Mouse (Mus musculus): ENCODE data around the gene Hps6.
A peak's percentile ranks its signal among the peaks of the same experiment; 100 is the strongest.
"Not testable (repeated sequence)": the region's sequence is repeated elsewhere in the genome, so short reads cannot be mapped to it uniquely, and the experiment has no call there.

The Hps6 gene

DNA sequence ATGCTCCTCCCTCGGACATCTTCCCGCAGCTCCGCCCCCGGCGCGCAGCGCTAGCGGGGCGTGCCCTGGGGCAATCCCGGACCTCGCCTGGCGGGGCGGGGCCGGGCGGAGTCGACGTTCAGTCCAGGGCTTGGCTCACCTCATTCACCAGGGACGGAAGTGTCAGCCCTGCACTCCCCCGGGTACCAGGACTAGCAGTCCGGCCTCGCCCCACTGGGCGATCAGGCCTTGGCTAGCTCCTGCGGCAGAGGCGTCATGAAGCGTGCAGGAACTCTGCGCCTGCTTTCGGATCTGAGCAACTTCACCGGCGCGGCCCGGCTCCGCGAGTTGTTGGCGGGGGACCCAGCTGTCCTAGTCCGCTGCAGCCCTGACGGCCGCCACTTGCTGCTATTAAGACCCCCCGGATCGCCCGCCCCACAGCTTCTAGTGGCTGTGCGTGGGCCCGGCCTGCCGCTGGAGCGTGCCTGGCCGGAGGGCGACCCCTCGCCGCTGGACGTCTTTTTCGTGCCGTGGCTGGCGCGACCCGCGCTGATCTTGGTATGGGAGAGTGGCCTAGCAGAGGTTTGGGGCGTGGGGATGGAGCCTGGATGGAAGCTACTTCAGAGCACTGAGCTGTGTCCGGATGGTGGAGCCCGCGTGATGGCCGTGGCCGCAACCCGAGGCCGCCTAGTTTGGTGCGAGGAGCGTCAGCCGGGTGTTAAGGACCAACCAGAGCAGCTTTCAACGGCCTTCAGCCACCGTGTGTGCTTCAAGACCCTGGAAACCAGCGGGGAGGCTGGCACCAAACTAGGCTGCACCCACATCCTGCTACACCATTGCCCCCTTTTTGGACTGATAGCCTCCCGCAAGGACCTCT is at the start of gene Hps6:
Gene Hps6, plus strand, starts transcription at position 138 of the 856 bp plus-strand sequence.
- DNase-seq, result peak; percentile 84

- no peak for DNase-seq
These were observed 46.6 kb upstream of the Hps6 start for GRCm38 (mm10) chr19:45956736-45957135.

DNA sequence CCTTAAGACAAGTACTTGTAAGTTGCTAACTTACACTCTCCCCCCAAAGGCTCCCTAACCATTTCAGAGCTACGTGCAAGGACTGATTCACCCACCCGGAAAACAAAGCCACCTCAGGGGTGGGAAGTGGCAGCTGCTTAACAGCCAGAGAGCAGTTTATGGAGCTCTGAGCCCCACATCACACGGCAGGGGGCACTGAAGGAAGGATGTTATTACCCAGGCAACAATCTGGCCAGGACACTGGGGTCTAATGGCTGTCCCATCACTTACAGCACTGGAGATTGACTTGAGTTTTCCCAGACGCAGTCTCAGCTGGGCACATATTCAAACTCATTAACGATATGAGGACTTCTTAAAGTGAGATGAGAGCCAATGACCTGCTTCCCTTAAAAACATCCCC is 42.5 kb upstream of the Hps6 start:
- no peak for DNase-seq

DNA sequence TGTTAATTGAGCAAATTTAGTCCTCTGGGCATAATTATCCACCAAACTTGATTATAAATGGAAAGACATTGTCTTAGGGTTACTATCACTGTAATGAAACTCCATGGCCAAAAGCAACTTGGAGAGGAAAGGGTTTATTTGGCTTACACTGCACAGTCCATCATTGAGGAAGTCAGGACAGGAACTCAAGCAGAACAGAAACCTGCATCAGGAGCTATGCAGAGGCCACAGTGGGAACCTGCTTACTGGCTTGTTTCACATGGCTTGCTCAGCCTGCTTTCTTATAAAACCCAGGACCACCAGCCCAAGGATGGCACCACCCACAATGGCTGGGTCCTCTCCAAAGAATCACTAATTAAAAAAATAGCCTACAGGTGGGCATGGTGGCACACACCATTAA is 18.9 kb upstream of the Hps6 start:
- no peak for DNase-seq

DNA sequence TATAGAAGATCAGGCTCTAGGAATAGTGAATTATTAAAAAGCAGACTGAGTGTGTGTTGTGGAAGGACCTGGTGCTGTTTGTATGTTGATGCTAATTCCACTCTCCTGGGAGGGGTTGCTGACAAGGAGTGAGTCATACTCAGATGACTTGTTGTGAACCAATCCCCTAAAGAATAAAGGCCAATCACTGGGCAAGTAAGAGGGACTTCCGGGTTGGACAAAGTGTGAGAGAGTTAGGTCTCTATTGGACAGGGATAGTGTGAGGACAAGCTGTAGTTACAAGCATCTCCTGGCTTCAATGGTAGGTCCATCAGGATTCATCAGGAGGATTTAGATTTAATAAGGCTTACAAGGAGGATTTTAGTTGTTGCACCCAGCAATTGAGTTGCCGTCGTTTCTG is 15.1 kb upstream of the Hps6 start:
- DNase-seq, result no peak

GRCm38 (mm10) chr19:45991171-45991570 is 12.1 kb upstream of the Hps6 start:
- DNase-seq, result no peak

- DNase-seq, result not testable (repeated sequence)
These were observed 9.9 kb upstream of the Hps6 start for GRCm38 (mm10) chr19:45993441-45993840.

- DNase-seq, result no peak
These were observed 9.1 kb upstream of the Hps6 start for GRCm38 (mm10) chr19:45993981-45994737.

- no peak for DNase-seq
These were observed 5.9 kb upstream of the Hps6 start for GRCm38 (mm10) chr19:45997365-45997764.

DNA sequence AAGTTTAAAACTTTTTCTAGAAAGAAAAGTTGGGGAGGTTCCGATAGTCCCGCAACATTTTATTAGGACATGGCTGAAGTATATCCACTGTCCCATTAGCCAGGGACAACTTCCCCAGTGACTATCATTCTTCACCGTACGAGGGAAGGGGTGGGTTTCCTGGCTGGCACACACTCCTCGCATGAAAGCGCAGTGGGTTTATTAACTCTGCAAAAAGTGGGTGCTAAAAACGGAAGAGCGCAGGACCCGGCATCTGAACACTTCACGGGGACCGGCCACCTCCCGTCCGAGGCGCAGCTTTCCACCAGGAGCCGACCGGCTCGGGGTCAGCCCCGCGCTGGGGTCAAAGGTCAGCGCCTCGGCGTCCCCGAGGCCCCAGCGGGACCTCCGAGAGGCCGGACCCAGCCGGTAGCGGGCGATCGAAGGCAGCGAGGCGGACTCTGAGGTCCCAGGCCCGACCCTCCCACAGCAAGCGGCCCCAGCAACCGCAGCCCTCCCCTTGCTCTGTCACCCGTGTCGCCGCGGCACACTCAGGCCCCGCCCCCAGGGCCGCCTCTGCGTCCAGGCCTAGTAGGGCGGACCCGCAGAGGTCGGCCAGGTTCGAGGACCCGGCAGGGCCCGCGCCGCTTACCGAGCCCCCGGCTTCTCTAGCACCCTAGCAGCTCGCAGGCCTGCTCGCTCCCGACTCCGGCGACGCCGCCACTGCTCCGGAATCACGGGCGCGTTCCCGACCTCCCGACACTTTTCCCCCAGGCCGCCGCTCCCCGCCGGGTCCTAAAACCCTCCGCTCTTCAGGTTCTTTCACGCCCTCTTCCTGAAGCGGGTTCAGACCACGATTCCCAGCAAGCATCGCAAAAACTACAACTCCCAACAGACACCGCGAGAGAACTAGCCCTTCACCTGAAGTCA is 5.3 kb upstream of the Hps6 start, which contains the start of gene Armh3:
Gene Armh3, minus strand, starts transcription at position 704 of the 909 bp plus-strand sequence.
- DNase-seq, result peak; percentile 94

DNA sequence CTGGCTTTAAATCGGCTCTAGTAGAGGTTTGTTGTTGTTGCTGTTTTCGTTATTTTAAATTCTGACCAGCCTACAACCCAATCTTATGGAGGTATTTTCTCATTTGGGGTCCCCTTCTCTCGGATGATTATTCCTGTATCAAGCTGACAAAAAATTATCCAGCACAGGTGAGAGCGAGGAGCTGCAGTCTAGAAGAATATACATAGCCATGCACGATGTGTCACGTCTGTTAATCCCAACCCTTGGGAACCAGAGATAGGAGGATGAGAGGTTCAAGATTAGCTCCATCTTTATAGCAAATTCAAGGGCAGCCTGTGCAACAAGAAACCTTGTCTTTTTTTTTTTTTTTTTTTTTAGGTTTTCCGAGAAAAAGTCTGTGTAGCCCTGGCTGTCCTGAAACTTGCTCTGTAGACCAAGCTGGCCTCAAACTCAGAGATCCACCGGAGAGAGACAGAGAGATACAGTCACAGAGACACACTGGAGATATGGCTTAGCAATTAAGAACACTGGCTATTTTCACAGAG is 4.6 kb upstream of the Hps6 start:
- DNase-seq, result no peak

DNA sequence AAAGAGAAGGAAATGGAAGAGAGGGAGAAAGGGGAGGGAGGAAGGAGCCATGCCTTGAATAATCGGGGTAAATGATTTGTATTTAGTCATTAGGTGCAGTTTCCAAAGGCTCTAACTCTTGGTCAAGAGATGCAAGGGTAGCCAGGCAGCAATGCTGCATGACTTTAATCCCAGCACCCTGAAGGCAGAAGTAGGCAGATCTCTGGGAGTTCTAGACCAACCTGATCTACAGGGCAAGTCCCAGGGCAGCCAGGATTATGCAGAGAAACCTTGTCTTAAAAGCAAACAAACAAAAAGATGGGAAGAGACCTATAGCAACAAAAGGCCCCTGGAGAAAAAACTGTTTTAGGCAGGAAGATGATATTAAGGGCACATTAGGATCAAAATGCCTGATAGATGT is 3.9 kb upstream of the Hps6 start:
- no peak for DNase-seq

GRCm38 (mm10) chr19:46002279-46002678 is 1.0 kb upstream of the Hps6 start:
- no peak for DNase-seq

- DNase-seq, result no peak
These were observed 1.6 kb downstream of the Hps6 start for GRCm38 (mm10) chr19:46004814-46005466.

DNA sequence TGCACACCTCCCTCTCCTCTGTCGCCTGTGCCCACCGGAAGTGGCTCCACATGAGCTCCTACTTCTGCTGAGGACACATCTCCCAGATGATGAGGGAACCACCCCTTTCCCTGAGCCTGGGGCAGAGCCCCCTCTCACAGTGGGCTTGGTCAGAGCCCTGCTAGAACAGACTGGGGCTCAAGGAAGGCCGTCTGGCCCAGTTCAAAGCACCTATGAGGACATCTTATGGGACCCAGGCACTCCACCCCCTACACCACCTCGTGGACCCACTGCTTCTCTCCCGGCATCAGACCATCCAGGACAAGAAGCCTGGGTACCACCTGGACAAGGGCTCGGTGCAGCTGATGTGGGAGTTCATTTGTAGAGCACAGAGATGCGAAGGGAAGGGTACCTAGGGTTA is 2.4 kb downstream of the Hps6 start:
- DNase-seq, result no peak

DNA sequence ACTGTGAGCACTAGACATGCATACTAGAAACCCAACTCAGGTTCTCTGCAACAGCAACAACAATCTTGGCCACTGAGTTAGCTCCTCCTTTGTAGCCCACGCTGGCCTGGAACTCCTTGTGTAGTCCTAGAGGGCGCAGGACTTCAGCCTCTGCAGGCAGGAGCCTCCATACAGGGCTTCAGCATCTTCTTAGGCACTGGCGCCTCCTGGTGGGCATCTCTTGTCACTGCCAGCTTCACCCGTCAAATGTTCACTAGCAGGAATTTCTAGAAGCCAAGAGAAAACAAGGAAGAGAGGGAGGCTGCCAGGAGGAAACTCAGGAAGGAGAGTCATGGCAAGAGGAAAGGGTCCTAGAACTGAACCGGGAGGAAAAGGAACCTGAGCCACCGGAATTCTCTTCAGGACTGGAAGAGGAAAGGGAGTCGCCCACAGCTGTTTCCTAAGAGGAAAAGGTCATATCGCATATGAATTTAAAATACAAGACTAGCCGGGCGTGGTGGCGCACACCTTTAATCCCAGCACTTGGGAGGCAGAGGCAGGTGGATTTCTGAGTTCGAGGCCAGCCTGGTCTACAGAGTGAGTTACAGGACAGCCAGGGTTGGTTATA is 11.4 kb downstream of the Hps6 start:
- peak; percentile 90 for DNase-seq

GRCm38 (mm10) chr19:46016023-46016422 is 12.7 kb downstream of the Hps6 start:
- DNase-seq, result no peak

- no peak for DNase-seq
These were observed 21.7 kb downstream of the Hps6 start for GRCm38 (mm10) chr19:46024959-46025358.

DNA sequence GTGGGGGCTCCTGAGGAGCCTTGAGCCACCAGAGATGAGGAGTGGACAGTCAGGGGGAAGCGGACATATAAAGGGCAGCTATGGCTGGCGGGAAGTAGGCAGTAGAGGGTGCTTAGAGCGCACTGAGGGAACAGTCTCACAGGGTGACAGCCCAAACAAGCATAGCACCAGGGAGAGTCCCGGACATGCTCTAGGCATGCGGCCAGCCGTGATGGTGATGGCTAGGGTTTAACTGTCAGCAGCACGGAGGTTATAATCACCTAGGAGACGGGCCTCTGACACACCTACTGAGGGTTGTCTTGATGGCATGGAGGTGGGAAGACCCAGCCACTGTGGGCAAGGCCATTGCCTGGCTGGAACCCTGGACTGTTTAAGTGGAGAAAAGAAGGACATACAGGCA is 23.3 kb downstream of the Hps6 start:
- DNase-seq, result no peak

- DNase-seq, result peak; percentile 31
These were observed 25.5 kb downstream of the Hps6 start for GRCm38 (mm10) chr19:46028747-46029320.

DNA sequence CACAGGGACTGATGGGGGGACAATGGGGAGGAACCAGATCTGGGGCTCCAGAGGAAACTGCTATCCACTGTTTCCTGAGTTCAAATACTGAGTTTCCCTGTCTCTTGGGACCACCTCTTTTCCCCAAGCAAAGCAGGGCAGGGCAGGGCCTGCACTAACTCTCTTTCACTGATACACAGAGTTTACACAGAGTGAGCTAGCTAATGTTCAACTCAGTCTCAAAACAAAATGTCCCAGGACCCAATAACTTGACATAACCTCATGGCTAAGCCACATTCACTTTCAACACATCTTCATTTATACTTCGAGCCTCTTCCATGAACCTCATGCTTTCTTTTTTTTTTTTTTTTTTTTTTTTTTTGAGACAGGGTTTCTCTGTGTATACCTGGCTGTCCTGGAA is 26.3 kb downstream of the Hps6 start:
- DNase-seq, result no peak
